Comparison of ENCODE assay signal across 9 mouse cellular contexts in the genomic region with DNA sequence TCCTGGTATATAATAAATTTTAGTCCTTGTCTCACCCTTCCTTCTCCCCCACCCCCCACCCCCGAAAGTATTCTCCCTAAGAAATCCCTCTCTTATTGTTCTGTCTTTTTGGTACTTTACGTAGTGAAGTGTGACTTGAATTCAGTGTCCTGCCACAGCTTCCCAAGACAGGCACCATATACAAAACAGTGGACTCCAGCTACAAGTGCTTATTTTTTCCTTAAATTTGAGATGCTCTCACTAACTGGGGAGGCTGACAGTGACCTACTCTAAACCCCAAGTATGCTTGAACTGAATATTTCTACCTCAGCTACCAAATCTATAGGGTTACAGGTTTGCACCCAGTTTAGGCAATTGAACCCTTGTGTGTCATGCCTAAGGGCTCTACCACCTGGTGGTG. TPM values are rescaled to one million over a fixed set of nuclear protein-coding genes. Genes with fewer than 3 reads are reported as not detected.
DNase-seq lines count a peak whose midpoint lies in the region; ATAC-seq lines count a peak whose summit lies in the region.
"Had no signal": no experiment of that assay in that cellular context is flagged by ENCODE, and none has a peak within 500 bp of the region (broad histone marks: within the 10 kb centered on the region; RNA-seq: fewer than 3 reads in every experiment).

No protein-coding gene starts in this region.

- H3K9ac ChIP-seq in forebrain, embryonic 15.5 days (replicated peaks): no peak overlapping the region
- no peak overlapping the region for H3K9ac ChIP-seq in forebrain, embryonic 14.5 days (ENCODE audit: low read length)
- no peak overlapping the region for H3K9ac ChIP-seq in liver, embryonic 11.5 days (ENCODE audit: low read depth, low read length)
- no peak overlapping the region for H3K9ac ChIP-seq in intestine, embryonic 15.5 days
- H3K9ac ChIP-seq in neural tube, embryonic 13.5 days: no peak overlapping the region

- DNase-seq in forebrain, embryonic 14.5 days (ENCODE audit: low spot score): no peak
- DNase-seq in liver, embryonic 11.5 days (ENCODE audit: low spot score): no peak
- no peak for DNase-seq in liver
- no peak for DNase-seq in left cerebral cortex, adult 8-10 months (ENCODE audit: low spot score in 2 of 2)
- no peak for DNase-seq in layer of hippocampus, adult 18-20 months (ENCODE audit: low spot score in 2 of 2)
- DNase-seq: kidney, adult 2 months had no signal

- no peak; the same call in 1 of the 2 replicates for ATAC-seq in forebrain, embryonic 15.5 days (replicated peaks)
- no peak for ATAC-seq in forebrain, embryonic 14.5 days
- no peak for ATAC-seq in liver, embryonic 11.5 days (replicated peaks; ENCODE audit: low FRiP score)
- ATAC-seq in intestine, embryonic 15.5 days: no peak
- ATAC-seq in neural tube, embryonic 13.5 days (ENCODE audit: low read depth): no peak

- H3K9me3 ChIP-seq in forebrain, embryonic 15.5 days: no peaks in the 10 kb centered on the region
- H3K9me3 ChIP-seq in forebrain, embryonic 14.5 days (replicated peaks; ENCODE audit: control insufficient read depth, low read length): no peaks in the 10 kb centered on the region
- H3K9me3 ChIP-seq in liver, embryonic 11.5 days (ENCODE audit: control insufficient read depth, low read length): no peaks in the 10 kb centered on the region
- no peaks in the 10 kb centered on the region for H3K9me3 ChIP-seq in intestine, embryonic 15.5 days
- H3K9me3 ChIP-seq in neural tube, embryonic 13.5 days: no peaks in the 10 kb centered on the region

- no peaks in the 10 kb centered on the region for H3K27me3 ChIP-seq in forebrain, embryonic 15.5 days
- H3K27me3 ChIP-seq in forebrain, embryonic 14.5 days (replicated peaks; ENCODE audit: control insufficient read depth, insufficient read depth, low read length): no peaks in the 10 kb centered on the region
- no peaks in the 10 kb centered on the region for H3K27me3 ChIP-seq in liver, embryonic 11.5 days (replicated peaks; ENCODE audit: control insufficient read depth, insufficient read depth, low read length)
- H3K27me3 ChIP-seq in intestine, embryonic 15.5 days (replicated peaks): no peaks in the 10 kb centered on the region
- H3K27me3 ChIP-seq in neural tube, embryonic 13.5 days: no peaks in the 10 kb centered on the region

- H3K4me2 ChIP-seq in forebrain, embryonic 15.5 days (replicated peaks): peak overlapping the region; percentile 52; the same call in 1 of the 2 replicates
- H3K4me2 ChIP-seq in forebrain, embryonic 14.5 days (ENCODE audit: low read length): no peak overlapping the region
- peak overlapping the region; percentile 76 for H3K4me2 ChIP-seq in liver, embryonic 11.5 days
- H3K4me2 ChIP-seq in intestine, embryonic 15.5 days (replicated peaks): peak overlapping the region; percentile 59
- peak overlapping the region; percentile 74; the same call in 1 of the 2 replicates for H3K4me2 ChIP-seq in neural tube, embryonic 13.5 days

- H3K36me3 ChIP-seq in forebrain, embryonic 15.5 days: 0 out of 2 replicates have a peak, but pooled peaks cover 1% of the 10 kb centered on the region
- peaks cover 7% of the 10 kb centered on the region for H3K36me3 ChIP-seq in forebrain, embryonic 14.5 days (ENCODE audit: control insufficient read depth, insufficient read depth, low read length)
- no peaks in the 10 kb centered on the region for H3K36me3 ChIP-seq in liver, embryonic 11.5 days (ENCODE audit: control insufficient read depth, insufficient read depth, low read length)
- no peaks in the 10 kb centered on the region for H3K36me3 ChIP-seq in intestine, embryonic 15.5 days
- H3K36me3 ChIP-seq in neural tube, embryonic 13.5 days: peaks cover 8% of the 10 kb centered on the region; the same call in 1 of the 2 replicates

- H3K27ac ChIP-seq in forebrain, embryonic 15.5 days (replicated peaks): no peak overlapping the region
- H3K27ac ChIP-seq in forebrain, embryonic 14.5 days (ENCODE audit: low read depth, low read length): no peak overlapping the region
- H3K27ac ChIP-seq in liver, embryonic 11.5 days (ENCODE audit: low read depth, low read length): no peak overlapping the region
- H3K27ac ChIP-seq in intestine, embryonic 15.5 days: peak overlapping the region; percentile 46; the same call in 1 of the 2 replicates
- no peak overlapping the region for H3K27ac ChIP-seq in neural tube, embryonic 13.5 days (replicated peaks)

- WGBS in forebrain, embryonic 15.5 days: 74% methylated on average over 2 of the region's 2 CpGs
- WGBS in forebrain, embryonic 14.5 days: 87% methylated on average over 2 of the region's 2 CpGs
- WGBS in liver, embryonic 11.5 days: 75% methylated on average over 2 of the region's 2 CpGs
- 84% methylated on average over 2 of the region's 2 CpGs for WGBS in intestine, embryonic 15.5 days
- 80% methylated on average over 2 of the region's 2 CpGs for WGBS in neural tube, embryonic 13.5 days

- peaks cover 19% of the 10 kb centered on the region for H3K4me1 ChIP-seq in forebrain, embryonic 15.5 days
- H3K4me1 ChIP-seq in forebrain, embryonic 14.5 days (ENCODE audit: control insufficient read depth, insufficient read depth, low read length): peaks cover 4% of the 10 kb centered on the region; the same call in 1 of the 2 replicates
- peaks cover 5% of the 10 kb centered on the region for H3K4me1 ChIP-seq in liver, embryonic 11.5 days (replicated peaks; ENCODE audit: control insufficient read depth, insufficient read depth, low read length)
- 0 out of 2 replicates have a peak, but pooled peaks cover 4% of the 10 kb centered on the region for H3K4me1 ChIP-seq in intestine, embryonic 15.5 days (replicated peaks)
- H3K4me1 ChIP-seq in neural tube, embryonic 13.5 days (replicated peaks): peaks cover 18% of the 10 kb centered on the region

- H3K4me3 ChIP-seq in forebrain, embryonic 15.5 days: peak overlapping the region; percentile 81
- no peak overlapping the region for H3K4me3 ChIP-seq in forebrain, embryonic 14.5 days (ENCODE audit: low read depth, low read length)
- peak overlapping the region; percentile 77; the same call in 1 of the 2 replicates for H3K4me3 ChIP-seq in liver, embryonic 11.5 days (ENCODE audit: low read depth, low read length)
- H3K4me3 ChIP-seq in intestine, embryonic 15.5 days (replicated peaks): peak overlapping the region; percentile 83; the same call in 1 of the 2 replicates
- no peak overlapping the region for H3K4me3 ChIP-seq in neural tube, embryonic 13.5 days

RNA-seq across cellular contexts. Expression of a gene that starts 1.0 kb away (rescaled TPM):
- polyA plus RNA-seq in forebrain, embryonic 15.5 days (2015; fragmentation: Nextera tagmentation; extraction: Ambion mirVana): 28.3 and 30.9 TPM in 2 replicates
- 31.6 and 33.6 TPM in 2 replicates for polyA plus RNA-seq in forebrain, embryonic 14.5 days (2014; fragmentation: Nextera tagmentation; extraction: Ambion mirVana)
- 35.1 and 37.9 TPM in 2 replicates for polyA plus RNA-seq in liver, embryonic 11.5 days (2014; fragmentation: Nextera tagmentation; extraction: Ambion mirVana)
- 39.7 and 41.2 TPM in 2 replicates for polyA plus RNA-seq in intestine, embryonic 15.5 days (2015; fragmentation: Nextera tagmentation; extraction: Ambion mirVana)
- polyA plus RNA-seq in neural tube, embryonic 13.5 days (2015; fragmentation: Nextera tagmentation; extraction: Ambion mirVana): 31.2 and 32.8 TPM in 2 replicates
- 10 to 100 TPM; 13.7 to 17.6 (median 15.2) TPM for total RNA-seq in left cerebral cortex, adult 8-10 months (2022)
- 10 to 100 TPM; 16.7 to 17.4 TPM for total RNA-seq in layer of hippocampus, adult 18-20 months (2021)

RNA-seq across cellular contexts. Expression of a gene that starts 55.6 kb away (rescaled TPM):
- polyA plus RNA-seq in forebrain, embryonic 15.5 days (2015; fragmentation: Nextera tagmentation; extraction: Ambion mirVana): 35.1 and 36.4 TPM in 2 replicates
- 40.3 and 41.7 TPM in 2 replicates for polyA plus RNA-seq in forebrain, embryonic 14.5 days (2014; fragmentation: Nextera tagmentation; extraction: Ambion mirVana)
- 15.8 and 17.7 TPM in 2 replicates for polyA plus RNA-seq in liver, embryonic 11.5 days (2014; fragmentation: Nextera tagmentation; extraction: Ambion mirVana)
- 12.4 and 15.0 TPM in 2 replicates for polyA plus RNA-seq in intestine, embryonic 15.5 days (2015; fragmentation: Nextera tagmentation; extraction: Ambion mirVana)
- 36.8 and 38.4 TPM in 2 replicates for polyA plus RNA-seq in neural tube, embryonic 13.5 days (2015; fragmentation: Nextera tagmentation; extraction: Ambion mirVana)
- total RNA-seq in left cerebral cortex, adult 8-10 months (2022): 10 to 100 TPM; 41.9 to 49.5 (median 45.9) TPM
- 10 to 100 TPM; 53.6 to 55.6 TPM for total RNA-seq in layer of hippocampus, adult 18-20 months (2021)

Comparison
In these comparisons a context has a peak if more than half of its experiments do, and no peak if none do; other contexts are left out.
1. H3K4me3 ChIP-seq: peak in forebrain, embryonic 15.5 days (single experiment), liver, embryonic 11.5 days (single experiment) and intestine, embryonic 15.5 days (single experiment); none in forebrain, embryonic 14.5 days (single experiment) and neural tube, embryonic 13.5 days (single experiment).